Mouse (Mus musculus): Measurements from ENCODE around the gene Prim2. TPM values are rescaled to one million over a fixed set of nuclear protein-coding genes. Genes with fewer than 3 reads are reported as not detected.

The Prim2 gene
- polyA plus RNA-seq, 1 experiment from 2014 or later = 13.0 TPM

DNA sequence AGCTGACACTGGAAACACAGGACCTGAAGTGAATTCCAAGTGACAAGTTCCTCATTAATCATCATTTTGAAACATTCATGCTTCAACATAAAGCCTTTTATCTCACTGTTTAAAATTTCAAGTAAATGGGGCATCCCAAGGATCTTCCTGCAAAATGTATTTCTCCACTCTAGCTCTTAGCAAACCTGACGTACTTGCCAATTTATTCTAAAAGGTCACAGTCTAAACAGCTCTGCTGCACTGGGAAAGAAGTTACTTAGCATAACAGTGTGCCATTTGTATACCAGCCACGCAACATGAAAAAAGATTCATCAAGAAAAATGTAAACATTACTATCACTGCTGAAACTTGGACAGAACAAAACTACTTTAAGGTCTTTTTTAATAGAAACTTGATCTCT is 61.5 kb downstream of the Prim2 start:
- H3K36me3 ChIP-seq (ENCODE audit: inconsistent target) = no peaks in the 10 kb centered on the region
- no peak overlapping the region for H3K27ac ChIP-seq
- no peak overlapping the region for H3K4me3 ChIP-seq (ENCODE audit: inconsistent target)
- no peaks in the 10 kb centered on the region for H3K79me2 ChIP-seq (ENCODE audit: inconsistent target)
- WGBS (ENCODE audit: missing documents) = 98% methylated on average over 2 of the region's 2 CpGs

GRCm38 (mm10) chr1:33604087-33604699 is 65.4 kb downstream of the Prim2 start:
- no peak overlapping the region for H3K4me3 ChIP-seq (ENCODE audit: inconsistent target)
- H3K79me2 ChIP-seq (ENCODE audit: inconsistent target) = no peaks in the 10 kb centered on the region
- H3K36me3 ChIP-seq (ENCODE audit: inconsistent target) = no peaks in the 10 kb centered on the region
- no peak overlapping the region for H3K27ac ChIP-seq
- WGBS (ENCODE audit: missing documents) = 92% methylated on average over 5 of the region's 5 CpGs

DNA sequence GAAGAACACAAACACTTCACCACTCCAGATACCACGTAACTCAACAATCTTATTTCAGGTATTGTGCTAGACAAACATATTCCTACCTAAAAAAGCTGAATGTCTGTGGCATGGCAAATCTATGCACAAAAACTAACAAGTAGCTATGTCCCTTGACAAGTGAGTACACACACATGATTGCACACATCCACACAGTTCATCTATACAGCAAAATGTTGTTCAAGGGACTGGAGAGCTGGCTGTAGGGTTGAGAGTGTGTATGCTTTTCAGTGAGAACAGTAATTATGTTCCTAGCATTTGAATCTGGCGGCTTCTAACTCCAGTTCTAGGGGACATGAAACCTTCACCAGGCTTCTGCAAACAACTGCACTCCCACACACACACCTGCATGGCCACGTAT is 69.9 kb downstream of the Prim2 start:
- no peak overlapping the region for H3K27ac ChIP-seq
- 96% methylated on average over 3 of the region's 3 CpGs for WGBS (ENCODE audit: missing documents)
- H3K79me2 ChIP-seq (ENCODE audit: inconsistent target) = no peaks in the 10 kb centered on the region
- H3K36me3 ChIP-seq (ENCODE audit: inconsistent target) = no peaks in the 10 kb centered on the region
- H3K4me3 ChIP-seq (ENCODE audit: inconsistent target) = no peak overlapping the region

DNA sequence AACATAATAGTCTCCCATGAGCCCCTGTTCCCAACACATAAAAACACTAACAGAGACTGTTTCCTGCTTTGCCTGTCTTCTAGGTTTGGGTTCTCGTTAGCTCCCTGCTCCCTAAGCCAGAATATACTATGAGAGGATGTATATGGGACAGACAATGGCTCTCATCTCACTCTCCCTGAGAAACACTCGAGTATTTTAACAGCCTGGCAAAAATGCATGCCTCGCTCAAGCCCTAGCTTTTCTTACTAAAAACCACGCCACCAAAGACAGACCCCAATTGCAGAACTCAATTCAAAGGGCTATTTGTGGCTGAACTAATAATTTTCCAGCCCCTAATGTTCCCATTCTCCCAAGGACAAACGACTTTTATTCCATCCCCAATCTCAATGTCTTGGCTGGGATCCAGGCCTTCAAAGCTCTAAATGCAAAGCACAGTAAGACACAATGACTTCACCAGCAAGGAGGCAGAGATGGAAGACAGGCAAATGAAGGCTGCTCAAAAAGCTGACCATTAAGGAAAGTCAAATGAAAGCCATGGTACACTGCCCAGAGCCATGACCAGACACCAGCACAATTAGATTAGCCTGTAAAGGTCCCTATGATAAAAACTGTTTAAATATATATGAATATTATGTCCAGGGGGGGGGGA is 70.5 kb downstream of the Prim2 start:
- Histone ChIP-seq H3K36me3 (ENCODE audit: inconsistent target) (no peaks in the 10 kb centered on the region), H3K4me3 (ENCODE audit: inconsistent target) (no peak overlapping the region), H3K79me2 (ENCODE audit: inconsistent target) (no peaks in the 10 kb centered on the region), H3K27ac (no peak overlapping the region)
- 94% methylated on average over 5 of the region's 5 CpGs for WGBS (ENCODE audit: missing documents)

- Histone ChIP-seq H3K36me3 (ENCODE audit: inconsistent target) (no peaks in the 10 kb centered on the region), H3K27ac (no peak overlapping the region), H3K4me3 (ENCODE audit: inconsistent target) (no peak overlapping the region), H3K79me2 (ENCODE audit: inconsistent target) (no peaks in the 10 kb centered on the region)
- WGBS (ENCODE audit: missing documents) = 100% methylated on average over 1 of the region's 1 CpGs
Measured at GRCm38 (mm10) chr1:33597043-33597442, 72.6 kb downstream of the Prim2 start.

GRCm38 (mm10) chr1:33595936-33596335 is 73.7 kb downstream of the Prim2 start:
- no peak overlapping the region for H3K27ac ChIP-seq
- no peaks in the 10 kb centered on the region for H3K36me3 ChIP-seq (ENCODE audit: inconsistent target)
- WGBS (ENCODE audit: missing documents) = 97% methylated on average over 2 of the region's 2 CpGs
- no peaks in the 10 kb centered on the region for H3K79me2 ChIP-seq (ENCODE audit: inconsistent target)
- no peak overlapping the region for H3K4me3 ChIP-seq (ENCODE audit: inconsistent target)

GRCm38 (mm10) chr1:33594966-33595365 is 74.6 kb downstream of the Prim2 start:
- no peak overlapping the region for H3K27ac ChIP-seq
- WGBS (ENCODE audit: missing documents) = 94% methylated on average over 2 of the region's 2 CpGs
- H3K79me2 ChIP-seq (ENCODE audit: inconsistent target) = no peaks in the 10 kb centered on the region
- H3K36me3 ChIP-seq (ENCODE audit: inconsistent target) = no peaks in the 10 kb centered on the region
- no peak overlapping the region for H3K4me3 ChIP-seq (ENCODE audit: inconsistent target)

DNA sequence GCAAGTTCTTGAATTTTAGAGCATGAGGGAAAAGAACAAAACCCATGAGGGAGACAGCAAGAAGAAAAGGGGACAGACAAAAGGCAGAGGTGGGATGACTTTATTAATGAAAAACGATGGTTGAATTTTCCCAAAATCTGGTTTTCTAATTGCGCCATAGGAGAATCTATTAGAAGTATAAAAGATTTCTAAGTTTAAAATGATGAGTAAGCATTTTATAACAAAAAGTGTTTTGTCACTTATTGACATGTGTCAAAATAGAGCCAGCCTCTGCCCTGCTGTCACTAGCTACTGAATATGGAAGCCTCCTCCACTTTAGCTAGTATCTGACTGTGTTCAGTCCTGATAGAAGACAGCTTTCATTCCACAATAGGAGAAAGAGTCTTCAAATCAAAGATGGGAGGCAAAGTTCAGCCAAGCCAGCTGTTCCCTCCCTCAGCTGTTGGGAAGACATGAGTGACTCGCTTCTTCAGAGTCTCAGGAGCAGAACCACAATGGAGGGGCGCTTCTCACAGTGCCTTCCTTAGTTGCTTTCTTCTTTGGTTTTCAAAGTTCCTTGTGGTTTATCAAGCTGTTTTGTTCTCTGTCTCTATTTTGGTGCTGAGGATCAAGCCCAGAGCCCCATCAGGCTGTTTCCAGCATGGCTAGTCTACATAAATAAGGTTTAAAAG is 75.7 kb downstream of the Prim2 start:
- H3K36me3 ChIP-seq (ENCODE audit: inconsistent target) = no peaks in the 10 kb centered on the region
- no peak overlapping the region for H3K4me3 ChIP-seq (ENCODE audit: inconsistent target)
- no peaks in the 10 kb centered on the region for H3K79me2 ChIP-seq (ENCODE audit: inconsistent target)
- 90% methylated on average over 4 of the region's 4 CpGs for WGBS (ENCODE audit: missing documents)
- H3K27ac ChIP-seq = no peak overlapping the region

- WGBS (ENCODE audit: missing documents) = 64% methylated on average over 7 of the region's 7 CpGs
- H3K79me2 ChIP-seq (ENCODE audit: inconsistent target) = no peaks in the 10 kb centered on the region
- no peak overlapping the region for H3K4me3 ChIP-seq (ENCODE audit: inconsistent target)
- H3K27ac ChIP-seq = no peak overlapping the region
- H3K36me3 ChIP-seq (ENCODE audit: inconsistent target) = no peaks in the 10 kb centered on the region
Measured at GRCm38 (mm10) chr1:33591997-33592608, 77.5 kb downstream of the Prim2 start.

GRCm38 (mm10) chr1:33590556-33591411 is 78.8 kb downstream of the Prim2 start:
- no peak overlapping the region for H3K27ac ChIP-seq
- WGBS (ENCODE audit: missing documents) = 96% methylated on average over 8 of the region's 8 CpGs
- no peak overlapping the region for H3K4me3 ChIP-seq (ENCODE audit: inconsistent target)
- no peaks in the 10 kb centered on the region for H3K36me3 ChIP-seq (ENCODE audit: inconsistent target)
- H3K79me2 ChIP-seq (ENCODE audit: inconsistent target) = no peaks in the 10 kb centered on the region

DNA sequence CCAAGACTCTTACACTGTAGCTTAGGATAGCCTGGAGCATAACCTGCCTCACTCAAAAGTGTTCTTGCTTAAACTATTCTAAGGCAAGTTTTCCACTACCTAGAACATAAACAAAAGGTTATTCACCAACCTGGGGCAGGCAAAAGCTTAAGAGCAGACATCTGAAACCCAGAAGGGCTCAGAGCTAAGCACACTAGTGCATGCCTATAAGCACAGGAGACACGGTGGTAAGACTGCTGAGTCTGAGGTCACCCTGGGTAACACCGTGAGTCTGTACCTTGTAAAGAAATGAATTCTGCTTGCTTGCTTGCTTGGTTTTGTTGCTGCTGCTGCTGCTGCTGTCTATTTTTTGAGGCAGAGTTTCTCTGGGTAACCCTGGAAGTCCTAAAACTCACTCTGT is 80.1 kb downstream of the Prim2 start:
- no peak overlapping the region for H3K27ac ChIP-seq
- WGBS (ENCODE audit: missing documents) = 95% methylated on average over 2 of the region's 2 CpGs
- H3K79me2 ChIP-seq (ENCODE audit: inconsistent target) = no peaks in the 10 kb centered on the region
- H3K36me3 ChIP-seq (ENCODE audit: inconsistent target) = no peaks in the 10 kb centered on the region
- H3K4me3 ChIP-seq (ENCODE audit: inconsistent target) = no peak overlapping the region

DNA sequence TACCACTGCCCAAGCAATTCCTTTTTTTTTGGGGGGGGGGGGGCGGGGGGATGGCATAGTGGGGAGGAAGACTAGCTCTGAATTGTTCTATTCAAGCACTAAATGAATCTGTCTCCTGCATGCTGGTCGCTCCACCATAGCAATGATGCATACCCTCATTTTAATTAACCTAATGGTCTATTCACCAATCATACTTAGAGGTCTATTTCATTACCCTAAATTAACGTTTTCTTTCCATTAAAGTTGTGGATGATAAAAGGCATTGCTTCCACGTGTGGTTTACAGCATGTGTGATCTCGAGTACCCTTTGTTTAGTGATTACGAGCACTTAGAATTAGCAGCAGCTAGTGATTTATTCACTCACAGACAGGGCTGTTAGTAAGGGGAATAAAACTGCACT is 81.0 kb downstream of the Prim2 start:
- 87% methylated on average over 6 of the region's 6 CpGs for WGBS (ENCODE audit: missing documents)
- Histone ChIP-seq H3K36me3 (ENCODE audit: inconsistent target) (no peaks in the 10 kb centered on the region), H3K27ac (no peak overlapping the region), H3K79me2 (ENCODE audit: inconsistent target) (no peaks in the 10 kb centered on the region), H3K4me3 (ENCODE audit: inconsistent target) (no peak overlapping the region)

DNA sequence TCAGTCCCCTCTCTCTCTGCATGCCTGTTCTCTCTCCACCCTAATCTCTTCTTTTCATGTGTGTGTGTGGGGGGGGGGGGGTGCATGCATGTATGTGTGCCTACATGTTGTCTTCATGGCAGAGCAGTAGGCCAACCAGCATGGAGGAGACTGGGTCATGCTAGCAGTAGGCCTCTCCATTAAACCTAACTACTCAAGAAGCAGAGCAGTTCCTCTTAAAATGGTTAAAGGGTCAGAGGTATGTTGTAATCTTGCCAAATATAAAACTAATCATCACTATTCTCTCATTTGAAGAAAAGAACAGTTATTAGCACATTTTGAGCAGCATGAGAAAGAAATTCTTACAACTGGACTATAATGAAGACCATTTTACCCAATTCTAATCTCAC is 85.0 kb downstream of the Prim2 start:
- Histone ChIP-seq H3K27ac (no peak overlapping the region), H3K4me3 (ENCODE audit: inconsistent target) (no peak overlapping the region), H3K36me3 (ENCODE audit: inconsistent target) (no peaks in the 10 kb centered on the region), H3K79me2 (ENCODE audit: inconsistent target) (no peaks in the 10 kb centered on the region)

DNA sequence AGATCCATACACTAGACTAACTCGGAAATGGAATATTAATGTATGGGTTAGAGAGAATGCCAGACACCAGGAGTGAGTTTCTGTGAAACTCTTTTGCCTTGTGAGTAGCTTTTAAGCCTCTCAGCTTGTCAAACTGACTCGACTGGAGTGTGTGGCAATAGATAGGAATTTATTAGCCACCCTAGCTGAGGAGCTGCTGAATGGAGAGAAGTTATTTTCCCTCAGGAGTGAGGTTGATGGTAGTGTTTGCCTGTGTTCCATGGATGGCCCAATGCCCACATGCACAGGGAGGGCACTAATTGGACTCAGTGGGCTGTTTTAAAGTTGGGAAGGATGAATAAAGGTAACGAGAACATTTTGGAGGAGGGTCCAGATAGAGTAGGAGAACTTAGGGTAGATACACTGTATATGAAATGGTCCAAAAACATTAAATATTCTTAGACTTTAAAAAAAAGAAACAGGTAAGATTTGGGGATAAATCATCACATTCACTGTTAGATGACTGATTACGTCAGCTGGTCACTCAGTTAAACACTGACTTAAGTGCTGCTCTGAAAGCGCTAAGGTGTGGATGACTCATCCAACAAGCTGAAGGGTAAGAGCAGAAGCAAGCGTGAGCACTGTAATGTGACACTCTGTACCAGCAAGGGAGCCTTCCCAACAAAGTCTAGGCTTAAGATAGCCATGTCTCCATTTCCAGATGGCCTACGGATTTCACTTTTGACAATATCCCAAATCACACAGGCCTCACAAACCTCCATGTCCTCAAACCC is 85.6 kb downstream of the Prim2 start:
- Histone ChIP-seq H3K27ac (no peak overlapping the region), H3K36me3 (ENCODE audit: inconsistent target) (no peaks in the 10 kb centered on the region), H3K4me3 (ENCODE audit: inconsistent target) (no peak overlapping the region), H3K79me2 (ENCODE audit: inconsistent target) (no peaks in the 10 kb centered on the region)
- 81% methylated on average over 7 of the region's 7 CpGs for WGBS (ENCODE audit: missing documents)
